Mouse (Mus musculus) R1 (cell line): ENCODE data around the gene Creld2.

ENCODE experiments used
- DNase-seq: peaks from one replicate; pipeline ENCODE4 v3.0.0-alpha.2; 2018; ENCODE audit warnings: low read depth, low spot score

Gene Creld2

DNA sequence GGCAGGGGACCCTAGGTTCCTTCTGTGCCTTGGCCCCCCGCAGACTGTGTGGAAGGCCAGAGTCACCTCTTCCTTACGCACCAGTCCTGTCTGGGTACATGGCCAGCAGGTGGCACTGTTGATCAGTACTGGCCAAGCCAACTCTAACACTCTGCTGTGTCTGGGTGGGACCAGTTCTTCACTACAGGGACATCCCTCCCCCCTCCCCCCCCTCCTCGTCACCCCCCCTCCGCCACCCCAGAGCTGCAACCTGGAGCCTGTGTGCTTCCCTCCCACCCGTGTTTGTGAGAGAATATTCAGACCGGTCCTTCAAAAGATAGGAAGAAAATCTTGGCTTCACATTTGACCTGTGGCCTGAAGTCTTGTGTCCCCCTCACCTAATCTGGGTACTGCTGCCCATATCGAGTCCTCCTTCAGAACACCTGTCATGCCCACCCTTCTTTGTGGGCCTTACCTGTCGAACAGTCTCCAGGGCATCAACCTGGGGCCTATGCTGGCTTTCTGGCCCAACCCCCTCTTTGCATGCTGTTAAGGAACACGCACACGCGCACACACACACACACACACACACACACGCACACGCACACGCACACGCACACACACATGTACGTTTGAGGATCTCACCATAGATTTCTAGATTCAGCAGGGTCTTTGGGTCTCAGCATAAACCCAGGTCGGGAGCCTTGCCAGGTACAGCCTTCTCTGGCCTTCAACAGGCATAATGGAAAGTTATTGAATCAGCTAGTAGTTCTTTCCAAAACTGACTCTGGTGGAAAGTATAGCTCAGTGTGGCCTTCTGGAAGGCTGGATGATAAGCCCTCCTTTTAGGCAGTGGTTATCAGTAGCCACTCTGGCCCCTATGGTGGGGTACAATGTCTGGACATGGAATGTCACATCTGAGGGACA lies 9.6 kb downstream of the Creld2 start:
- DNase-seq = peak; percentile 85

- no peak for DNase-seq
Measured at GRCm38 (mm10) chr15:88829791-88830440, 10.5 kb downstream of the Creld2 start.

DNA sequence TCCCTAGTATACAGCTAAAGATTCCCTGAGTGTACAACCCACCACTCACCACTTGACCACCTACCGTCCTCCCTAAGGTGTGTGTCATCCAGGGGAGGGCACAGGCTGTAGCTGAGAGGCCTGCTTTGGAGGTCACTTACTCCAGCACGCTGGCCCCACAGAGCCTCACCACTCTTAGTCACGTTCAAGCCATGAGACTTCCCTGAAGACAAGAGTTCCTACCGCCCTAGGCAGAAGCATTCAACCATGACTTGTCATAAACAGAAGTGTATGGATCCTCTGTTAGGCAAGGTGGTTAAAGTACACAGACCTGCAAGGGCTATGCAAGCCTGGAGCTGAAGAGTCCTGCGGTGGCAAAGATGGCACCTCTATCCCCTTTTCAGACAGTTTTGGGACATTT lies 11.2 kb downstream of the Creld2 start:
- DNase-seq = no peak

DNA sequence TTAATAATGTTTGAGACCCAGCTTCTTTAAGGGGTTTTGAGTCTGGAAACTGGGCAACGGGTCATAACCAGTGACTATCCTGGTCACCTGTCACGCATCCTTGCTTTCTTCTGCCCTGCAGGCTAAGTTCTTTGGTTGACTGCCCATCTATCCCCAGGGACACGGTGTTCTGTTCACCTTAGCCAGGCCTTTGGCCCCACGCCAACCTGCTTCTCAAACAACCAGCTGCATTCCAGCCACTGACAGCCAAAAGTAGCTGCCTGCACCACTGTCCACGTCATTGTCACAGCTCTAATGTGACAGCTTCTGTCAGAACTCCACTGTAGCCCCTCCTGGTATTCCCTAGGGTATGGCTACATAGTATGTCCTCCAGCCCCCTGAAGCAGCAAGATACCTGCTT lies 12.0 kb downstream of the Creld2 start:
- DNase-seq = no peak

DNA sequence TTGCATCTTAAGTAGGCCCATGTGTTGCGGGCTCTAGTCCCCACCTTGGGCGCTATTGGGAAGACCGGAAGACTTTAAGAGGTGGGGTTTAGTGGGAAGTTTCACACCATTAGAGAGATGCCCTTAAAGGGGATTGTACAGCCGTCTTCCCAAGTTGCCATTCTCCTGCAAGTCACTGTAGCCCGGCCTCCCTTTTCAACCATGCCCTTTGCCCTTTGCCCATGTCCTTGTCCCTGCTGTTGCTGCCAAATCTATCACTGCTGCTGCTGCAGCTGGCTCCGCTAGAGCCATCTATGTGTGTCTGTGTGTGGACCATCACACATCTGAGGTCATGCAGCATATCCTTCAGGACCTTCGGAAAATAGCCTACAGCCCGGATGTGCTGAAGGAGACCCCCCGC lies 13.1 kb downstream of the Creld2 start:
- no peak for DNase-seq

DNA sequence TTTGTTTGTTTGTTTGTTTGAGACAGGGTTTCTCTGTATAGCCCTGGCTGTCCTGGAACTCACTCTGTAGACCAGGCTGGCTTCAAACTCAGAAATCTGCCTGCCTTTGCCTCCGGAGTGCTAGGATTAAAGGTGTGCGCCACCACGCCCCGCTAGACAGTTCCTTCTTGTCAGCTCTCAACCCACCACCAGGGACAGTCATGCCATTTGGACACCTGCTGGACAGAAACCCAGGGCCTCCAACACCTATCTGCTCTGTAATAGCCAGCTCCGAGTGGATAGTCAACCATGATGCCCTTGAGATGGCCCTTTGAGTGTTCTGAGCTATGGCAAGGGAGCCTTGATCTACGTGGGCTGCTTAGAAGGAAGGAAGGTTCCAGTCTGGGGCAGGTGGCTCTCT lies 16.6 kb downstream of the Creld2 start:
- DNase-seq = peak; percentile 62

DNA sequence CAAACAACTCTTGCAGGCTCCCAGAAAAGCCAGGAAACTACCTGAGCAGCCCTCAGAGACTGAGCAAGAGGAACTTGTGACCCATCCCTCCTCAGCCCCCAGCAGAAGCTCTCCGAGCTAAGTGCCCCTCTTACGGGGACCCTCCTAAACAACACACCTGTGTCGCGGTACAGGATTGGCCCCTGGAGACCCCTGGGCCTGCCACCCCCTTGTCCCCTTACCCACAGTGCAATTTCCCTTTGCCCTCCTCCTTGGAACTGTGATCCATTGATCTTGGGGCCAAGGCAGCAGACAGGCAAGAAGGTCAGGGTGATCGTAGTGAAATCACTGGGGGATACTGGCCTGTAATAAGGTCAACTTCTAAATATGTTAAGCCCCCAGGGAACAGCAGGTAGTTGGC lies 17.1 kb downstream of the Creld2 start:
- no peak for DNase-seq

GRCm38 (mm10) chr15:88837199-88837932 lies 17.9 kb downstream of the Creld2 start:
- peak; percentile 97 for DNase-seq

- peak; percentile 90 for DNase-seq
Measured at GRCm38 (mm10) chr15:88837977-88838376, 18.5 kb downstream of the Creld2 start.

GRCm38 (mm10) chr15:88839271-88839670 lies 19.8 kb downstream of the Creld2 start:
- peak; percentile 59 for DNase-seq

DNA sequence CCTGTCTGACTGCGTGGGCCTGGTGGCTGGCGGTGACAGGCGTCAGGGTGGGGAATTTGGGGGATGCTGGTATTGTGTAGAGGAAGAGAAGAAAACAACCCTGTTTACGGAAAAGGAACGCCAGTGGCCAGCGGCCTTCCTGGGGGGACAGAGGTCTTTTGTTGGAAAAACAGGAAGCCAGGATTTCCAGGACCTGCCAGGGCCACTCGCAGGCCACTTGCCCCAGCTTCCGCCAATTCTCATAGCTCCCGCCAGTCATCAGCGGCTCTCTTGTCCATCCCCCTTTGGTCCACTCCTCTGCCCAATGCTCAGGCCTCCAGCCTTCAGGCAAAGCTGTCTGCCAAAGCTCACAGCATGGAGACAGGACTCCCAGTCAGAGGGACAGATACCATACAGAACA lies 20.7 kb downstream of the Creld2 start:
- no peak for DNase-seq

DNA sequence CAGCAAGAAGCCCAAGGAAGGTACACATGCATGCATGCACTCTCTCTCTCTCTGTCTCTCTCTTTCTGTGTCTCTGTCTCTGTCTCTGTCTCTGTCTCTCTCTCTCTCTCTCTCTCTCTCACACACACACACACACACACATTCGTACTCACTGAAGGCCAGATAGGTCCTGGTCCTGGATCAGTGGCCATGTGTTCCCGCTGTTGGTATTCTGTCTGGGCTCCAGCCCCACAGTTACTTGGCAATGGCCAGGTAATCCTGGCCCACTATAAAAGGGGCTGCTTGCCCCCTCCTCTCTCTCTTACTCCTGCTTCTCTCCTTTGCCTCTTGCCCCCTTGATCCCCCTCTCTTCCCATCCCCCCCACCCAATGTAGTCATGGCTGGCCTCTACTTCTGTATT lies 21.7 kb downstream of the Creld2 start:
- no peak for DNase-seq

DNA sequence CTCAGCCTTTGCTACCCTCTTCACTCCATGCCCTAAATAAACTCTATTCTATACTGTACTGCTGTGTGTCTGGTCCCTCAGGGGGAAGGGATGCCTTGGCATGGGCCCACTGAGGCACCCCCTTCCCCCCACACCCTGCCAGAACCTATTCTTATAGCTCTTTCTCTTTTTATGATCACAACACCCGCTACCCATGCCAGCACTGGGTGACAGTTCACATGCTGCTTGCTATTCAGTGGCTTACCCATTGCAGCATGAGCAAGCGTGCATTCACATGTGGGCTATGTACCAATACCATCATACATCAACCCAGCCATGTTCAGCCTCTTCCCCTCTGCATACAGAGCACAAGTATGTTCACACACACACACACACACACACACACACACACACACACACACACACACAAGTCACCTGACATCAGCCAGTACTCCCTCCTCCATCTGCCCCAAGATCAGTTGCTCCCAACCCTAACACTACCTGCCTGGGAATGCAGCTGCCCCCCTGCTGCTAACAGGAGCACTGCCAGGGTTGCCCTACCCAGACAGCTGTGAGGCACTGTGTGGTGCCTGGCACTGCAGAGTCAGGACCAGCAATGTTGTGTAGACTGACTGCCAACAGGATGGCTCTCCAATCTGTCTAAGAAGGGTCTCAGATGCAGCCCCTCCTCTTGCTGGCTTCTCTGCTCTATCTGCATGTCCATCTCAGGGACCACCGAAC lies 22.3 kb downstream of the Creld2 start:
- no peak for DNase-seq

DNA sequence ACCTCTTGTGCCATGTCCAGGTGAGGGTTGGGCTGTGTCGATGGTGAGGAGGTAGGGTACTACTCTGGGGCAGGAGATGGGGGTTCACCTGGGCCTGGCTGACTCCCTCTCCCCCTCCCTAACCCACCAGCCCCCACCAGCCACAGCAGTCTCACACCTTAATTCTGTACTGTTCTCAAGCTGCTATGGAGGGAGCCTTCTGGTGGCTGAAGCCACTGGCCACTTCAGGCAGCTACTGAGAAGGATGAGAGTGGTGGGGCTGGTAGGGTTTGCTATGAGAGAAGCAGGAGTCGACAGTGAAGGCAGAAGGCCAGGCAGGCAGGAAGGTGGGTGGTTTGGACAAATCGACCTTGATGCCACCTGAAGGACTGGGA lies 22.8 kb downstream of the Creld2 start:
- DNase-seq = no peak

GRCm38 (mm10) chr15:88843486-88844097 lies 24.1 kb downstream of the Creld2 start:
- no peak for DNase-seq

- no peak for DNase-seq
Measured at GRCm38 (mm10) chr15:88844966-88845365, 25.5 kb downstream of the Creld2 start.

GRCm38 (mm10) chr15:88848661-88849060 lies 29.2 kb downstream of the Creld2 start:
- DNase-seq = no peak

- DNase-seq = no peak
Measured at GRCm38 (mm10) chr15:88849621-88850020, 30.2 kb downstream of the Creld2 start.

- DNase-seq = no peak
Measured at GRCm38 (mm10) chr15:88850146-88850826, 30.8 kb downstream of the Creld2 start.

GRCm38 (mm10) chr15:88851076-88851475 lies 31.6 kb downstream of the Creld2 start:
- DNase-seq = no peak
